Mouse (Mus musculus) left cerebral cortex, postnatal 4 days (tissue): ENCODE data around the gene Fiz1. TPM values are rescaled to one million over a fixed set of nuclear protein-coding genes. Genes with fewer than 3 reads are reported as not detected.

Experiments
- DNase-seq: peaks from one replicate; pipeline ENCODE4 v3.0.0-alpha.2; 2022
- intact Hi-C: fragments of 180-260 bp; cut with DNase I; formaldehyde crosslinking; loops from one replicate; pipeline ENCODE4 v1.15.1; 2025
- total RNA-seq, 2 experiments: library from RNA; stranded (reverse); gene quantifications; 2 replicates each; pipeline ENCODE4 v1.2.3; 2021

Gene Fiz1
- total RNA-seq, 2 experiments from 2014 or later: 28.0 to 31.4 TPM

DNA sequence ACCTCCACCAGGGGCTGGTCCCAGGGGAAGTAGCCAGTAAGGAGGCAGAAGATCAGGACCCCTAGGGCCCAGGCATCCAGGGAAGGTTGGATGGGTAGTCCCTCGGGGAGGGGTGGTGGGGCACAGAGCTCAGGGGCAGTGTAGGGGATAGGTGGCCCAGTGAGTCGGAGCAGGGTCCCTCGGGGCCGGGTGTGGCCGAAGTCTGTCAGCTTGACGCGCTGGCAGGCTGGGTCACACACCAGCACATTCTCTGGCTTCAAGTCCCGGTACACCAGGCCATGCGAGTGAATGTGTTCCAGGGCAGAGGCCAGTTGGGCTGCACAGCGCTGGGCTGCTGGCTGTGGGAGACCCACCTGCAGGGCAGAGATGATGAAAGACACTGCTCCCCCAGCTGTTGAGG, 57.1 kb downstream of the Fiz1 start:
- intact Hi-C loops: no loop called here
- no peak for DNase-seq

Other genes with a start within 250 kb of the Fiz1 start
- gene Fam71e2, start 243.4 kb downstream of the Fiz1 start, total RNA-seq: not detected
- gene Il11, start 231.8 kb downstream of the Fiz1 start, total RNA-seq: 1 to 10 TPM in 1 of 2 experiments, under 1 TPM in 1; 0.82 to 1.2 TPM
- not detected for gene Tmem190, start 231.8 kb downstream of the Fiz1 start, total RNA-seq
- gene Tmem238, start 225.0 kb downstream of the Fiz1 start, total RNA-seq: 1 to 10 TPM; 5.5 to 6.0 TPM
- 100 to 1,000 TPM; 603 to 645 TPM for gene Rpl28, start 221.8 kb downstream of the Fiz1 start, total RNA-seq
- 100 to 1,000 TPM; 176 to 203 TPM for gene Ube2s, start 202.1 kb downstream of the Fiz1 start, total RNA-seq
- gene Shisa7, start 170.0 kb downstream of the Fiz1 start, total RNA-seq: 100 to 1,000 TPM; 112 to 126 TPM
- gene Isoc2b, start 144.4 kb downstream of the Fiz1 start, total RNA-seq: 1 to 10 TPM; 1.2 to 1.9 TPM
- gene Isoc2a, start 137.5 kb downstream of the Fiz1 start, total RNA-seq: 1 to 10 TPM; 6.2 to 6.5 TPM
- under 1 TPM; 0.50 to 0.74 TPM for gene Gm36210, start 108.2 kb downstream of the Fiz1 start, total RNA-seq
- gene Zfp628, start 99.5 kb downstream of the Fiz1 start, total RNA-seq: 10 to 100 TPM; 21.1 to 21.4 TPM
- 10 to 100 TPM; 50.8 to 51.5 TPM for gene Nat14, start 92.7 kb downstream of the Fiz1 start, total RNA-seq
- 1 to 10 TPM; 3.1 to 3.6 TPM for gene Ssc5d, start 88.9 kb downstream of the Fiz1 start, total RNA-seq
- gene Sbk2, start 50.3 kb downstream of the Fiz1 start, total RNA-seq: not detected
- 1 to 10 TPM; 1.4 to 1.5 TPM for gene Sbk3, start 43.5 kb downstream of the Fiz1 start, total RNA-seq
- 10 to 100 TPM; 58.7 to 61.7 TPM for gene Zfp579, start 18.5 kb downstream of the Fiz1 start, total RNA-seq
- 1 to 10 TPM; 3.9 to 5.0 TPM for gene Zfp524, start 282 bp downstream of the Fiz1 start, total RNA-seq
- not detected for gene Gm44973, start 799 bp upstream of the Fiz1 start, total RNA-seq
- 10 to 100 TPM; 43.8 to 45.9 TPM for gene Zfp865, start 5.7 kb upstream of the Fiz1 start, total RNA-seq
- 10 to 100 TPM; 50.4 to 61.6 TPM for gene Ccdc106, start 5.9 kb upstream of the Fiz1 start, total RNA-seq
- not detected for gene 4632433K11Rik, start 19.4 kb upstream of the Fiz1 start, total RNA-seq
- gene Zfp784, start 23.7 kb upstream of the Fiz1 start, total RNA-seq: 1 to 10 TPM; 5.2 to 5.6 TPM
- gene Zfp580, start 36.8 kb upstream of the Fiz1 start, total RNA-seq: 10 to 100 TPM; 65.0 to 65.4 TPM
- 100 to 1,000 TPM; 222 to 229 TPM for gene U2af2, start 47.4 kb upstream of the Fiz1 start, total RNA-seq
- 100 to 1,000 TPM; 301 to 316 TPM for gene Epn1, start 65.5 kb upstream of the Fiz1 start, total RNA-seq
- gene Rfpl4, start 102.3 kb upstream of the Fiz1 start, total RNA-seq: not detected
- not detected for gene Rasl2-9, start 111.3 kb upstream of the Fiz1 start, total RNA-seq
- gene Vmn1r55, start 135.0 kb upstream of the Fiz1 start, total RNA-seq: not detected
- not detected for gene Vmn1r56, start 182.1 kb upstream of the Fiz1 start, total RNA-seq
- not detected for gene Vmn1r57, start 203.8 kb upstream of the Fiz1 start, total RNA-seq